ENCODE assay signal across 8 mouse cellular contexts in the genomic region with DNA sequence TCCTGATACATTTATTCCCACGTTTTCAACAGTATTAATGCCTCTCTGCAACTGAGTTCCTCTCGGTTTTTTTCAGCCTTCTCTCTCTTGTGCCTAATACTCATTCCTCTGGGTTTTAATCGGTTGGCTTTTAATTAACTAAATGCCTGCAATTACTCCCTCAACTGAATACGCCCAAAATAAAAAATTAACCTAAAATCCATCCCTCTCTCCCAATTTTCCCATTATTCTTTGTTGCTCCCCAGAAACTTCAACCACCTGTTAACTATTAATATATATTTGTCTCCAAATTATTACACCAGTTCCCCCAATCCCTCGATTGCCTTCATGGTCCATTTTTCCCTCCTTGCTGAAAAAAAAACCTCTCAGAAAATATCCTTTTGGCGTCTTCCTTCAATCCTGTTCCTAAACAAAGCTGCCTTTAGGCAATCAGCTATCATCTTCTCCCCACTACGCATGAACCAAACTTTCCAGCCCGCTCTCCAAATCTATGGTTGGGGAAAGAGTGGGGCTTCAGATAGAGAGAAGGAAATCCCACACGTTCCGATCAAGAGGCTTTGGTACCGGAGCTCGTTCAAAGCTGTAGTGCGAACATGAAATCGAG. TPM values are rescaled to one million over a fixed set of nuclear protein-coding genes. Genes with fewer than 3 reads are reported as not detected.
DNase-seq lines count a peak whose midpoint lies in the region; ATAC-seq and TF ChIP-seq lines count a peak whose summit lies in the region.

No protein-coding gene starts in this region.

- no peak for ATAC-seq in midbrain, postnatal 0 days (ENCODE audit: low FRiP score)

- no peak for DNase-seq in layer of hippocampus, adult 2 months (ENCODE audit: low spot score in 2 of 2)
- DNase-seq in layer of hippocampus, postnatal 14 days (ENCODE audit: low spot score in 2 of 2): no peak
- DNase-seq in embryonic facial prominence, embryonic 10.5 days (ENCODE audit: low spot score): no peak
- DNase-seq in induced T-regulatory cell, adult 2 months (ENCODE audit: low read depth): peak; percentile 74
- no peak for DNase-seq in midbrain, postnatal 0 days (ENCODE audit: low spot score)
- DNase-seq in adrenal gland, postnatal 10 days: no peak
- no peak for DNase-seq in cerebellum, postnatal 4 days (ENCODE audit: low spot score in 2 of 2)
- DNase-seq in thymus, postnatal 25 days: no peak

- H3K27me3 ChIP-seq in embryonic facial prominence, embryonic 10.5 days (replicated peaks; ENCODE audit: low read depth, poor library complexity, severe bottlenecking): 0 out of 2 replicates have a peak, but pooled peaks cover 9% of the 10 kb centered on the region
- H3K27me3 ChIP-seq in midbrain, postnatal 0 days (ENCODE audit: insufficient read depth, low read length): no peaks in the 10 kb centered on the region; the same call in 1 of the 2 replicates

- peaks cover 42% of the 10 kb centered on the region for H3K36me3 ChIP-seq in embryonic facial prominence, embryonic 10.5 days (replicated peaks)
- peaks cover 31% of the 10 kb centered on the region for H3K36me3 ChIP-seq in midbrain, postnatal 0 days (ENCODE audit: insufficient read depth, low read length)

- H3K4me3 ChIP-seq in layer of hippocampus, adult 2 months: peak overlapping the region; percentile 82
- H3K4me3 ChIP-seq in embryonic facial prominence, embryonic 10.5 days: peak overlapping the region; percentile 98
- peak overlapping the region; percentile 77 for H3K4me3 ChIP-seq in midbrain, postnatal 0 days (ENCODE audit: low read depth, low read length)

- H3K9ac ChIP-seq in midbrain, postnatal 0 days (replicated peaks; ENCODE audit: low read length, poor library complexity, severe bottlenecking): peak overlapping the region; percentile 80

- H3K27ac ChIP-seq in layer of hippocampus, adult 2 months: peak overlapping the region; percentile 98
- peak overlapping the region; percentile 100 for H3K27ac ChIP-seq in embryonic facial prominence, embryonic 10.5 days (replicated peaks)
- H3K27ac ChIP-seq in midbrain, postnatal 0 days (ENCODE audit: low read depth, low read length): peak overlapping the region; percentile 89

- peak overlapping the region; percentile 51 for H3K4me2 ChIP-seq in midbrain, postnatal 0 days (ENCODE audit: low read depth, low read length, poor library complexity, severe bottlenecking)

- TF ChIP-seq CTCF in layer of hippocampus, adult 2 months (conservative IDR thresholded peaks at IDR 0.05): no peak
- TF ChIP-seq CTCF in midbrain, postnatal 0 days (IDR thresholded peaks at IDR 0.05): no peak

- peaks cover 15% of the 10 kb centered on the region for H3K4me1 ChIP-seq in embryonic facial prominence, embryonic 10.5 days
- 0 out of 2 replicates have a peak, but pooled peaks cover 3% of the 10 kb centered on the region for H3K4me1 ChIP-seq in midbrain, postnatal 0 days (ENCODE audit: insufficient read depth, low read length)

- WGBS in embryonic facial prominence, embryonic 10.5 days: 2% methylated on average over 14 of the region's 14 CpGs
- 2% methylated on average over 14 of the region's 14 CpGs for whole genome bisulfite sequencing in midbrain, postnatal 0 days

- no peaks in the 10 kb centered on the region for H3K9me3 ChIP-seq in embryonic facial prominence, embryonic 10.5 days
- no peaks in the 10 kb centered on the region for H3K9me3 ChIP-seq in midbrain, postnatal 0 days (ENCODE audit: low read length)

RNA-seq across cellular contexts. Expression of a gene that starts 0.8 kb away (rescaled TPM):
- 100 to 1,000 TPM; 153 to 161 TPM for total RNA-seq in layer of hippocampus, adult 2 months (2021)
- 100 to 1,000 TPM; 152 to 155 TPM for total RNA-seq in layer of hippocampus, postnatal 14 days (2021)
- polyA plus RNA-seq in embryonic facial prominence, embryonic 10.5 days (2016; fragmentation: Nextera tagmentation; extraction: Ambion mirVana): 582 and 585 TPM in 2 replicates
- total RNA-seq in midbrain, postnatal 0 days (2014; rRNA removed): 206 and 214 TPM in 2 replicates
- 317 and 320 TPM in 2 replicates for polyA plus RNA-seq in midbrain, postnatal 0 days (2015; fragmentation: Nextera tagmentation; extraction: Ambion mirVana)
- 100 to 1,000 TPM; 173 to 196 TPM for total RNA-seq in adrenal gland, postnatal 10 days (2021)
